Mouse (Mus musculus): ENCODE measurements around the gene Ctbp2. TPM values are rescaled to one million over a fixed set of nuclear protein-coding genes. Genes with fewer than 3 reads are reported as not detected.

The Ctbp2 gene
- polyA plus RNA-seq, 1 experiment from 2014 or later: 40.8 TPM

DNA sequence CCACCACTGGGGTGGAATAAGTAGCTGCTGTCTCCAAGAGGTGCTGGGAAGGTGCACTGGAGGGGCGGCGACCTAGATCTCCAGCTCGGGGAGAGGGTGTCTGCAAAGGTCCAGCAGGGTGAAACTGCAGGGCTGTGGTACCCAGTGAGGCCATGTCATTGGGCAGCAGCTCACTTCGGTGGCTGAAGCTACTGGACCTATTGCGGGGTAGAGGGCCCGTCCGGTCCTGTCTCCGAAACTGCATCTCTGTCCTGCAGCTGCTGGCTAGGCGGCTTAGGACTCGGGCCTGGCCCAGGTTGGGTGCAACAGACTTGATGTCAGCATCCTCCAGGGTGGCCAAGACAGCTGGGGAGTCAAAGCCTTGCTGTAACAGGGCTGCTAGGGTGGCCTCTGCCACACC lies 110.2 kb downstream of the Ctbp2 start:
- H3K9me3 ChIP-seq (replicated peaks): no peaks in the 10 kb centered on the region
- peaks cover 5% of the 10 kb centered on the region; the same call in 1 of the 2 replicates for H3K36me3 ChIP-seq
- no peak overlapping the region for H3K9ac ChIP-seq
- peaks cover 78% of the 10 kb centered on the region for H3K4me1 ChIP-seq (replicated peaks)
- H3K27ac ChIP-seq: no peak overlapping the region
- no peak overlapping the region for H3K4me2 ChIP-seq
- no peak for ATAC-seq (replicated peaks; ENCODE audit: insufficient number of reproducible peaks, insufficient read depth, low FRiP score, low read depth)
- no peaks in the 10 kb centered on the region for H3K27me3 ChIP-seq
- no peak overlapping the region for H3K4me3 ChIP-seq
- 92% methylated on average over 10 of the region's 10 CpGs for WGBS

- Histone ChIP-seq H3K27me3 (no peaks in the 10 kb centered on the region), H3K4me3 (no peak overlapping the region), H3K27ac (peak overlapping the region; percentile 43), H3K9me3 (replicated peaks) (no peaks in the 10 kb centered on the region), H3K4me2 (no peak overlapping the region), H3K36me3 (peaks cover 5% of the 10 kb centered on the region; the same call in 1 of the 2 replicates), H3K9ac (no peak overlapping the region), H3K4me1 (replicated peaks) (peaks cover 82% of the 10 kb centered on the region)
- 28% methylated on average over 14 of the region's 14 CpGs for WGBS
- no peak for ATAC-seq (replicated peaks; ENCODE audit: insufficient number of reproducible peaks, insufficient read depth, low FRiP score, low read depth)
These were observed 111.4 kb downstream of the Ctbp2 start for GRCm38 (mm10) chr7:133012637-133013366.

GRCm38 (mm10) chr7:133011611-133012010 lies 112.5 kb downstream of the Ctbp2 start:
- peak overlapping the region; percentile 85 for H3K27ac ChIP-seq
- H3K27me3 ChIP-seq: no peaks in the 10 kb centered on the region
- H3K9me3 ChIP-seq (replicated peaks): no peaks in the 10 kb centered on the region
- H3K4me1 ChIP-seq (replicated peaks): peaks cover 92% of the 10 kb centered on the region
- 31% methylated on average over 4 of the region's 4 CpGs for WGBS
- ATAC-seq (replicated peaks; ENCODE audit: insufficient number of reproducible peaks, insufficient read depth, low FRiP score, low read depth): no peak
- no peak overlapping the region for H3K4me3 ChIP-seq
- peaks cover 5% of the 10 kb centered on the region; the same call in 1 of the 2 replicates for H3K36me3 ChIP-seq
- peak overlapping the region; percentile 24 for H3K4me2 ChIP-seq
- no peak overlapping the region for H3K9ac ChIP-seq

DNA sequence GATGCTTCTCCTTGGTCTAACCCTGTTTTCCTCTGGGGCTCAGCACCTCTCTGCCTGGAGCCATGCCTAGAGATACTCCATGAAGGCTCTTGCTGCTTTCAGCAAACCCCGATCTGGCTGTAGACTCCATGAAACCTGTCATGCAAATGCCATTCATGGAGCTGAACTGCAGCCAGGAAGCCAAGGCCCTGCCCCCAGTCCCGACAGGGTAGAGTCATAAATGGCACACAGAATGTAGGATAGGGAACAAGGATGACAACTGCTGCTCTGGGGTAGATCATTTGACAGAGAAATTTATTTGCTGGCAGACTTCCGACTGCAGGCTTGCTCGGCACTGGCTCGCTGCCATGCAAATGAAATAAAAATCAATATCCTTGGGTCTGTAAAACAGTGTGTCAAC lies 113.0 kb downstream of the Ctbp2 start:
- Histone ChIP-seq H3K4me3 (no peak overlapping the region), H3K27me3 (no peaks in the 10 kb centered on the region), H3K9me3 (replicated peaks) (no peaks in the 10 kb centered on the region), H3K4me2 (peak overlapping the region; percentile 38), H3K27ac (peak overlapping the region; percentile 85), H3K4me1 (replicated peaks) (peaks cover 92% of the 10 kb centered on the region), H3K36me3 (peaks cover 5% of the 10 kb centered on the region; the same call in 1 of the 2 replicates), H3K9ac (no peak overlapping the region)
- 17% methylated on average over 5 of the region's 5 CpGs for WGBS
- ATAC-seq (replicated peaks; ENCODE audit: insufficient number of reproducible peaks, insufficient read depth, low FRiP score, low read depth): peak; percentile 81

DNA sequence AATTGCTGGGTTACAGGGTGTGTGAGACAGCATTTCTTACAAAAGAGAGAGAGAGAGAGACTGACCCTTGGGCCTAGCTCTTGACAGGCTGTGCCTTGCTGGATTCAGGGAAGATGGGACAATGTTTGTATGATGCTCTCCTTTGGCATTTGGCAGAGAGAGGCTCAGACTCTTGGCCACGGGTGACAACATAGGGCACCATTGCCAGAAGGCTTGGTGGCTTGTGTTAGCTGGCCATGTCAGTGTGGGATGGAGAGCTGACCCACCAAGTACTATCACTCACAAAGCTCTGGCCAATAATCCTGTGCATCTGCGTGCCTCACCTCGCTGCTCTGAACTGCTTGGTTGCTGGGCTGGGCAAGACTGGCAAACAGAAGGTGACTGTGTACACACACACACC lies 113.7 kb downstream of the Ctbp2 start:
- WGBS: 83% methylated on average over 3 of the region's 3 CpGs
- no peak for ATAC-seq (replicated peaks; ENCODE audit: insufficient number of reproducible peaks, insufficient read depth, low FRiP score, low read depth)
- Histone ChIP-seq H3K27me3 (no peaks in the 10 kb centered on the region), H3K36me3 (peaks cover 5% of the 10 kb centered on the region; the same call in 1 of the 2 replicates), H3K4me1 (replicated peaks) (peaks cover 92% of the 10 kb centered on the region), H3K27ac (peak overlapping the region; percentile 85), H3K9ac (no peak overlapping the region), H3K4me3 (no peak overlapping the region), H3K9me3 (replicated peaks) (no peaks in the 10 kb centered on the region), H3K4me2 (no peak overlapping the region)

DNA sequence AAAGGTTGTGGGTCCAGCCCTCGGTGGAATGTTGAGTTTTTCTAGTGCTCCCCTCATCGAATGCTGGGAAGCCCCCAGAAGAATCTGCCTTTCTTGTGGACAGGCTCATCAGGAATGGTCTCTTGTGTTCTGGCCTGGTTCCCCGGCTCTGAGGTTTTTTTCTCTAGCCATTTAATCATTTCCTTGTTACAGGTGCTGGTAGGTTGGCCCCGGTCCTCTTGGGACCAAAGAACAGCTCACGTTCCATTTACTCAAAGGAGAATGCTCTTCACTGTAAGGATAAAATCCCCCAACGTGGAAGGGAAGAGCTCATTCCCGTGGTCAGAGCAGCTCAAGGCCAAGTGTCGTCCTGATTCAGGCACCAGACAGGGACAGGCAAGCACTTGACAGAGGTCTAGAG lies 114.5 kb downstream of the Ctbp2 start:
- H3K9ac ChIP-seq: no peak overlapping the region
- WGBS: 75% methylated on average over 8 of the region's 8 CpGs
- no peak overlapping the region for H3K4me2 ChIP-seq
- no peaks in the 10 kb centered on the region for H3K9me3 ChIP-seq (replicated peaks)
- H3K4me3 ChIP-seq: no peak overlapping the region
- no peaks in the 10 kb centered on the region for H3K27me3 ChIP-seq
- H3K36me3 ChIP-seq: peaks cover 5% of the 10 kb centered on the region; the same call in 1 of the 2 replicates
- peaks cover 86% of the 10 kb centered on the region for H3K4me1 ChIP-seq (replicated peaks)
- H3K27ac ChIP-seq: peak overlapping the region; percentile 85; the same call in 1 of the 2 replicates
- ATAC-seq (replicated peaks; ENCODE audit: insufficient number of reproducible peaks, insufficient read depth, low FRiP score, low read depth): no peak

DNA sequence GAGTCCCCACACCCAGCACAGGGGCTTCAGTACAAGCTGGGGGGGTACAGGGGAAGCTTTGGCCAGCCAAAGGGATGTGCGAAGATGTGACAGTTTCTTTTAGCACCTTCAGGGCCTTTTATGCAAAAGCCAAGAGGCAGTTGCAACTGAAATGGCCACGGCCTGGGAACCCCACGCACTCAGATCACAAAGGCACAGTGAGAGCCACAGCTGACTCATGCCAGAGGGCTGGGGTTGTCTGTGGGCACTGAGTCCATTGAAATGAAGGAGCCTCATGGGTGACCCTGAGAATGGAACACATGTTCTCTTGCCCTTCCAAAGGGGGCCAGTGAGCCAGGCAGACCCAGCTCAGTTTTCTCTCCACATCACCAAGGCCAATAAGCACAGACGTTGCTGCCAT lies 115.5 kb downstream of the Ctbp2 start:
- no peak for ATAC-seq (replicated peaks; ENCODE audit: insufficient number of reproducible peaks, insufficient read depth, low FRiP score, low read depth)

GRCm38 (mm10) chr7:133007343-133007742 lies 116.8 kb downstream of the Ctbp2 start:
- Histone ChIP-seq H3K4me1 (replicated peaks) (peaks cover 81% of the 10 kb centered on the region), H3K27ac (peak overlapping the region; percentile 23; the same call in 1 of the 2 replicates), H3K9ac (no peak overlapping the region), H3K27me3 (no peaks in the 10 kb centered on the region), H3K9me3 (replicated peaks) (no peaks in the 10 kb centered on the region), H3K4me2 (no peak overlapping the region), H3K36me3 (peaks cover 5% of the 10 kb centered on the region; the same call in 1 of the 2 replicates), H3K4me3 (no peak overlapping the region)
- 27% methylated on average over 11 of the region's 11 CpGs for WGBS
- ATAC-seq (replicated peaks; ENCODE audit: insufficient number of reproducible peaks, insufficient read depth, low FRiP score, low read depth): no peak

More for the DNA sequence above, 115.5 kb downstream of the Ctbp2 start:
- Histone ChIP-seq H3K27ac (no peak overlapping the region), H3K9me3 (replicated peaks) (no peaks in the 10 kb centered on the region), H3K9ac (no peak overlapping the region), H3K4me1 (replicated peaks) (peaks cover 85% of the 10 kb centered on the region), H3K4me3 (no peak overlapping the region), H3K36me3 (peaks cover 5% of the 10 kb centered on the region; the same call in 1 of the 2 replicates), H3K27me3 (no peaks in the 10 kb centered on the region), H3K4me2 (no peak overlapping the region)
- WGBS: 88% methylated on average over 4 of the region's 4 CpGs

DNA sequence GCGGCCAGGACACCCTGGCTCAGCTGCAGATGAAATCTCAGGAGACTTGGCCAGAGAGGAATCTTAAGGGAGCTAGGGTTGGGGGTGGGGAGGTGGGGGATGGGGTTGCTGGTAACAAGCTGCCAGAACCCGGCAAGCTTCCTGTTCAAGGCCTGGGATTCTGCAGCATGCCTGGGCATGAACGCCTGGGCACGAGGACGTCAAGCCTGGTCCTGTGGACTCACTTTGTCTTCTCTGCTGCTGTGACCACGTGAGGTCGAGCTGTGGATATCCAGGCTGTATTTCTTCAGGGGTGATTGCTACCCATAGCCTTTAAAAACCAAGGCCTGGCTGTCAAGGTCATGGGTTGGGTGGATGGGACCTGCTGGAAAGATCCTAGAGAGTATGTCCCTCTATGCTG lies 118.4 kb downstream of the Ctbp2 start:
- no peak overlapping the region for H3K9ac ChIP-seq
- no peak overlapping the region for H3K4me3 ChIP-seq
- no peak overlapping the region for H3K27ac ChIP-seq
- H3K36me3 ChIP-seq: peaks cover 5% of the 10 kb centered on the region; the same call in 1 of the 2 replicates
- H3K4me1 ChIP-seq (replicated peaks): peaks cover 65% of the 10 kb centered on the region
- 79% methylated on average over 7 of the region's 7 CpGs for WGBS
- no peaks in the 10 kb centered on the region for H3K9me3 ChIP-seq (replicated peaks)
- no peak for ATAC-seq (replicated peaks; ENCODE audit: insufficient number of reproducible peaks, insufficient read depth, low FRiP score, low read depth)
- no peak overlapping the region for H3K4me2 ChIP-seq
- H3K27me3 ChIP-seq: no peaks in the 10 kb centered on the region

DNA sequence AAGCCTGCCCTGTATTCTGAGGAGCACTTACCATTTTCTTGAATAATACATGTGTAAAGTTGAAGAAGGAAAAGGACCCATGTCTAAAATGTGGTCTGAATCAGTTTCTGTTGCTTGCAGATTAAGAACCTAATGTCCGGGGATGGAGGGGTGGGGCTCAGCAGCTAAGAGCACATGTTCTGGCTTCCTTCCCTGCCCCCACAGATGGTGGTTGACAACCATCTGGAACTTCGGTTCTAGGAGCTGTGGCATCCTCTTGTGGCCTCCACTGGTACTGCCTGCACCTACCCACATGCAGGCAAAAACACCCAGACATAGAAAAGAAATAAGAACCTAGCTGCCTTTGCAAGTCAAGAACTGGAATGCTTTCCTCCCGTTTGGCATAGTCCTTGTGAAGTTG lies 120.7 kb downstream of the Ctbp2 start:
- Histone ChIP-seq H3K27me3 (no peaks in the 10 kb centered on the region), H3K9ac (no peak overlapping the region), H3K4me3 (no peak overlapping the region), H3K4me2 (no peak overlapping the region), H3K27ac (no peak overlapping the region), H3K36me3 (peaks cover 13% of the 10 kb centered on the region), H3K9me3 (replicated peaks) (no peaks in the 10 kb centered on the region), H3K4me1 (replicated peaks) (peaks cover 42% of the 10 kb centered on the region)
- 15% methylated on average over 3 of the region's 3 CpGs for WGBS
- 0 out of 2 replicates have a peak, but pooled peaks have one; percentile 30 for ATAC-seq (replicated peaks; ENCODE audit: insufficient number of reproducible peaks, insufficient read depth, low FRiP score, low read depth)

- Histone ChIP-seq H3K27me3 (no peaks in the 10 kb centered on the region), H3K4me2 (no peak overlapping the region), H3K36me3 (peaks cover 22% of the 10 kb centered on the region), H3K4me1 (replicated peaks) (peaks cover 31% of the 10 kb centered on the region), H3K9me3 (replicated peaks) (no peaks in the 10 kb centered on the region), H3K27ac (no peak overlapping the region), H3K9ac (no peak overlapping the region), H3K4me3 (no peak overlapping the region)
- ATAC-seq (replicated peaks; ENCODE audit: insufficient number of reproducible peaks, insufficient read depth, low FRiP score, low read depth): no peak
- 89% methylated on average over 6 of the region's 6 CpGs for WGBS
These were observed 121.9 kb downstream of the Ctbp2 start for GRCm38 (mm10) chr7:133002271-133002670.

GRCm38 (mm10) chr7:133001388-133001787 lies 122.8 kb downstream of the Ctbp2 start:
- Histone ChIP-seq H3K36me3 (peaks cover 30% of the 10 kb centered on the region), H3K4me2 (no peak overlapping the region)
- 83% methylated on average over 3 of the region's 3 CpGs for WGBS

More at GRCm38 (mm10) chr7:133001388-133001787, 122.8 kb downstream of the Ctbp2 start:
- Histone ChIP-seq H3K4me1 (replicated peaks) (peaks cover 26% of the 10 kb centered on the region), H3K27me3 (no peaks in the 10 kb centered on the region), H3K27ac (no peak overlapping the region), H3K9me3 (replicated peaks) (no peaks in the 10 kb centered on the region), H3K9ac (no peak overlapping the region), H3K4me3 (no peak overlapping the region)
- ATAC-seq (replicated peaks; ENCODE audit: insufficient number of reproducible peaks, insufficient read depth, low FRiP score, low read depth): no peak
